Comparison of ENCODE assay signal across 9 mouse cellular contexts in genomic region chr5:105799850-105800635, GRCm38 (mm10).
A peak's percentile ranks its signal among the peaks of the same experiment; 100 is the strongest.
DNase-seq lines count a peak whose midpoint lies in the region; ATAC-seq and TF ChIP-seq lines count a peak whose summit lies in the region.
"Had no signal": no experiment of that assay in that cellular context is flagged by ENCODE, and none has a peak within 500 bp of the region (broad histone marks: within the 10 kb centered on the region; RNA-seq: fewer than 3 reads in every experiment).

No protein-coding gene starts in this region.

- TF ChIP-seq POLR2A in bone marrow macrophage, adult 2 months (IDR thresholded peaks at IDR 0.05; ENCODE audit: borderline replicate concordance, low read depth, low read length) = no peak
- TF ChIP-seq POLR2A in thymus, adult 2 months (IDR thresholded peaks at IDR 0.05; ENCODE audit: control insufficient read depth, extremely low read depth, insufficient read depth, low read length, poor library complexity) = no peak

- H3K27me3 ChIP-seq in heart, embryonic 10.5 days (ENCODE audit: insufficient read depth, poor library complexity, severe bottlenecking) = peaks cover 29% of the 10 kb centered on the region
- H3K27me3 ChIP-seq in hindbrain, embryonic 12.5 days = no peaks in the 10 kb centered on the region
- H3K27me3 ChIP-seq in thymus, adult 2 months (ENCODE audit: control insufficient read depth, insufficient read depth, low read length) = no peaks in the 10 kb centered on the region

- DNase-seq in heart, adult 8-10 months (ENCODE audit: low spot score) = peak; percentile 40
- no peak for DNase-seq in heart, embryonic 10.5 days (ENCODE audit: low spot score)
- no peak for DNase-seq in right cerebral cortex, postnatal 10 days (ENCODE audit: low spot score in 2 of 2)
- no peak for DNase-seq in urinary bladder, postnatal 14 days (ENCODE audit: low spot score)
- no peak for DNase-seq in thymus, adult 2 months
- DNase-seq: gastrocnemius, postnatal 25 days had no signal

- no peak overlapping the region for H3K9ac ChIP-seq in hindbrain, embryonic 12.5 days

- peak; percentile 55; the same call in 1 of the 2 replicates for ATAC-seq in hindbrain, embryonic 12.5 days (ENCODE audit: low FRiP score)
- peak; percentile 56 for ATAC-seq in megakaryocyte progenitor cell, adult 5-6 weeks (replicated peaks; ENCODE audit: poor library complexity)

- H3K4me3 ChIP-seq in heart, embryonic 10.5 days = no peak overlapping the region
- peak overlapping the region; percentile 18 for H3K4me3 ChIP-seq in bone marrow macrophage, adult 2 months (ENCODE audit: insufficient read depth, low read length)
- H3K4me3 ChIP-seq in hindbrain, embryonic 12.5 days = no peak overlapping the region
- H3K4me3 ChIP-seq in thymus, adult 2 months (ENCODE audit: control insufficient read depth, insufficient read depth, low read length) = no peak overlapping the region

- no peaks in the 10 kb centered on the region for H3K9me3 ChIP-seq in heart, embryonic 10.5 days
- no peaks in the 10 kb centered on the region for H3K9me3 ChIP-seq in hindbrain, embryonic 12.5 days (replicated peaks)

- TF ChIP-seq CTCF in bone marrow macrophage, adult 2 months (IDR thresholded peaks at IDR 0.05; ENCODE audit: low read depth, low read length) = no peak
- no peak for TF ChIP-seq CTCF in thymus, adult 2 months (IDR thresholded peaks at IDR 0.05; ENCODE audit: borderline replicate concordance, control insufficient read depth, extremely low read depth, insufficient read depth, low read length, poor library complexity)

- peaks cover 19% of the 10 kb centered on the region; the same call in 1 of the 2 replicates for H3K4me1 ChIP-seq in heart, embryonic 10.5 days
- H3K4me1 ChIP-seq in bone marrow macrophage, adult 2 months (ENCODE audit: control insufficient read depth, insufficient read depth, low read length) = peaks cover 45% of the 10 kb centered on the region
- H3K4me1 ChIP-seq in hindbrain, embryonic 12.5 days = peaks cover 20% of the 10 kb centered on the region
- peaks cover 4% of the 10 kb centered on the region for H3K4me1 ChIP-seq in thymus, adult 2 months (replicated peaks; ENCODE audit: control insufficient read depth, insufficient read depth, low read length)

- peak overlapping the region; percentile 14 for H3K4me2 ChIP-seq in hindbrain, embryonic 12.5 days (replicated peaks)

- H3K27ac ChIP-seq in heart, embryonic 10.5 days = no peak overlapping the region
- peak overlapping the region; percentile 57 for H3K27ac ChIP-seq in bone marrow macrophage, adult 2 months (ENCODE audit: insufficient read depth, low read depth, low read length)
- H3K27ac ChIP-seq in hindbrain, embryonic 12.5 days = peak overlapping the region; percentile 76
- no peak overlapping the region for H3K27ac ChIP-seq in thymus, adult 2 months (ENCODE audit: control insufficient read depth, insufficient read depth, low read length)

- H3K36me3 ChIP-seq in heart, embryonic 10.5 days = no peaks in the 10 kb centered on the region
- no peaks in the 10 kb centered on the region for H3K36me3 ChIP-seq in hindbrain, embryonic 12.5 days
- H3K36me3 ChIP-seq in thymus, adult 2 months (ENCODE audit: control insufficient read depth, insufficient read depth, low read length) = no peaks in the 10 kb centered on the region

- WGBS in heart, embryonic 10.5 days = 33% methylated on average over 13 of the region's 13 CpGs
- 25% methylated on average over 13 of the region's 13 CpGs for WGBS in hindbrain, embryonic 12.5 days
- WGBS in thymus, adult 2 months = 67% methylated on average over 13 of the region's 13 CpGs

Comparison
In these comparisons a context has a peak if more than half of its experiments do, and no peak if none do; other contexts are left out.
1. H3K27ac ChIP-seq: peak in bone marrow macrophage, adult 2 months (single experiment) and hindbrain, embryonic 12.5 days (single experiment); none in heart, embryonic 10.5 days (single experiment) and thymus, adult 2 months (single experiment).